Mouse (Mus musculus): ENCODE results near the gene Cnot11. TPM values are rescaled to one million over a fixed set of nuclear protein-coding genes. Genes with fewer than 3 reads are reported as not detected.

Gene Cnot11
- total RNA-seq (2023), result 10 to 100 TPM; 16.6 to 17.1 TPM

DNA sequence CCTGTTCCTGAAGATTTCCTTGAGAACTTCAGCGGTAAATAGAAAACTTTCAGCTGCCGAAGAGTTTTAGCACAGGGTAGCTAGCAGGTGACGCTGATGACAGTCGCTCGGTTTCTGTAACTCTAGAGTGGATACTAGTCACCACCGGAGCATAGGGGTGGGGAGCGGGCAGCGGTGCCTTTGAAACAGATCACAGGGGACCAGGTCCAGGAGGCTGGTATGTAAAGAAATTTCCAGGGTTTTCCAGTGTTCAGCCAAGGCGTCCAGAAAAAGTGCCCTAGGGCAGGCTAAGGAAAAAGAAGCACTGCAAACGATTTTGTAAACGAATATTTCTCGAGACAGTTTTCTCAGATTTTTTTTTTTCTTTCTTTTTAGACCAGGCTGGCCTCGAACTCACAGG lies at the start of gene Cnot11:
Gene Cnot11, plus strand, starts transcription at position 162 of the 400 bp plus-strand sequence.

DNA sequence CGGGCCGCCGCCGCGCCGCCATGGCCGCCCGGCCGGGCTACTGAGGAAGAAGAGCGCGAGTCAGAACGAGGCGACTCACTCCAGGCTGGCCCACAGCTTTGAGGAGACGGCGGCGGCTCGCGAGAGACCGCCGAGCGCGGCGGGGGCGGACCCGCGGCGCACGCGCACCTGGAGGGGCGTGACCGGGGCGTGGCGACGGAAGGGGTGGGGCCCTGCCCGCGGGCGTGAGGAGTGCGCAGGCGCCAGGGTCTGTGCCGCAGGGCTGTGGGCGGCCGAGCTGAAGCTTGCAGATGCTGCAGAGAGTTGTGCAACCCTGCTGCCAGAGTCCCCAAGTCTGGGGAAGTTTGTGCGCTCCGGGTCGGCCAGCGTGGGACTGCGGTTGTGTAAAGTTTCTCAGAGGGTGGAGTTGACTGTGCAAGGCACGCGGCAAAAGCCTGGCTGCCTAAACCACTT lies 42.5 kb downstream of the Cnot11 start, which contains the start of gene Rnf149:
Gene Rnf149, minus strand, starts transcription at position 153 of the 453 bp plus-strand sequence.

Other genes starting within 250 kb of the Cnot11 start
- 100 to 1,000 TPM; 655 to 745 TPM for gene Rpl31, start 167.2 kb upstream of the Cnot11 start, total RNA-seq (2023)
- 100 to 1,000 TPM; 115 to 149 TPM for gene Tbc1d8, start 56.2 kb upstream of the Cnot11 start, total RNA-seq (2023)
- 100 to 1,000 TPM in 1 of 2 experiments, 10 to 100 TPM in 1; 97.2 to 121 TPM for gene Rnf149, start 42.4 kb downstream of the Cnot11 start, total RNA-seq (2023)
- gene Creg2, start 116.5 kb downstream of the Cnot11 start, total RNA-seq (2023), result not detected
- gene Rfx8, start 186.0 kb downstream of the Cnot11 start, total RNA-seq (2023), result not detected